8 mouse cellular contexts compared by ENCODE assay signal in the genomic region with DNA sequence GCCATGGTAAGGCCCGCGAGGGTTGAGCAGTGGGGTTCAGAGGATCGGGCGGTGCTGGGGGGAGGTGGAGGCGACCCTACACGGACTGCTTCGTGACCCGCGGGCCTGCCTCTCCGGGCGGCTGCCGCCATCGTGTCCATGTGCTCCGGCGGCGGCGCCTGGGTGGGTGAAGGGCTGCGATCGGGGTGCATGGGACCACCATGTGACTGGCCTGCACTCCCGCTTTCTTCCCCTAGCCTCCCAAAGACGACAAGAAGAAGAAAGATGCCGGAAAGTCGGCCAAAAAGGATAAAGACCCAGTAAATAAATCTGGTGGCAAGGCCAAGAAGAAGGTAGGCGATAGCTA. TPM values are rescaled to one million over a fixed set of nuclear protein-coding genes. Genes with fewer than 3 reads are reported as not detected.
DNase-seq lines count a peak whose midpoint lies in the region; ATAC-seq and TF ChIP-seq lines count a peak whose summit lies in the region.

No protein-coding gene starts in this region.

- H3K36me3 ChIP-seq in heart, embryonic 15.5 days = peaks cover 70% of the 10 kb centered on the region
- peaks cover 74% of the 10 kb centered on the region for H3K36me3 ChIP-seq in G1E (replicated peaks)
- H3K36me3 ChIP-seq in forebrain, postnatal 0 days (ENCODE audit: insufficient read depth) = peaks cover 54% of the 10 kb centered on the region
- peaks cover 75% of the 10 kb centered on the region for H3K36me3 ChIP-seq in midbrain, embryonic 10.5 days

- peak overlapping the region; percentile 93 for H3K4me3 ChIP-seq in heart, embryonic 15.5 days
- H3K4me3 ChIP-seq in G1E (ENCODE audit: low read depth, low read length) = peak overlapping the region; percentile 84
- peak overlapping the region; percentile 77 for H3K4me3 ChIP-seq in forebrain, postnatal 0 days (ENCODE audit: low read depth, low read length)
- peak overlapping the region; percentile 93 for H3K4me3 ChIP-seq in midbrain, embryonic 10.5 days

- H3K4me2 ChIP-seq in heart, embryonic 15.5 days = peak overlapping the region; percentile 66
- peak overlapping the region; percentile 76 for H3K4me2 ChIP-seq in forebrain, postnatal 0 days (ENCODE audit: low read depth)

- TF ChIP-seq CTCF in G1E (IDR thresholded peaks at IDR 0.05; ENCODE audit: low read depth, low read length) = no peak
- no peak for TF ChIP-seq CTCF in forebrain, postnatal 0 days (IDR thresholded peaks at IDR 0.05; ENCODE audit: low read depth)

- peak overlapping the region; percentile 98 for H3K27ac ChIP-seq in heart, embryonic 15.5 days
- peak overlapping the region; percentile 97 for H3K27ac ChIP-seq in forebrain, postnatal 0 days (ENCODE audit: low read depth, low read length)
- H3K27ac ChIP-seq in midbrain, embryonic 10.5 days (replicated peaks) = peak overlapping the region; percentile 94

- H3K4me1 ChIP-seq in heart, embryonic 15.5 days (replicated peaks) = peaks cover 19% of the 10 kb centered on the region
- peaks cover 56% of the 10 kb centered on the region for H3K4me1 ChIP-seq in G1E (ENCODE audit: insufficient read depth, low read depth, low read length)
- peaks cover 7% of the 10 kb centered on the region; the same call in 1 of the 2 replicates for H3K4me1 ChIP-seq in forebrain, postnatal 0 days (ENCODE audit: insufficient read depth)
- peaks cover 29% of the 10 kb centered on the region for H3K4me1 ChIP-seq in midbrain, embryonic 10.5 days

- no peaks in the 10 kb centered on the region for H3K27me3 ChIP-seq in heart, embryonic 15.5 days
- H3K27me3 ChIP-seq in G1E (ENCODE audit: insufficient read depth, low read length) = no peaks in the 10 kb centered on the region
- no peaks in the 10 kb centered on the region for H3K27me3 ChIP-seq in forebrain, postnatal 0 days (ENCODE audit: insufficient read depth, low read length)
- no peaks in the 10 kb centered on the region for H3K27me3 ChIP-seq in midbrain, embryonic 10.5 days (ENCODE audit: low read depth, poor library complexity, severe bottlenecking)

- DNase-seq in heart, adult 11 months = no peak
- no peak for DNase-seq in G1E (ENCODE audit: low spot score)
- DNase-seq in forebrain, postnatal 0 days = no peak
- DNase-seq in midbrain, embryonic 10.5 days (ENCODE audit: low spot score) = no peak
- DNase-seq in embryo, embryonic 10 days (ENCODE audit: low spot score) = no peak
- DNase-seq in retina, postnatal 1 day = no peak
- DNase-seq in kidney, adult 18-20 months = no peak

- no peak; the same call in 1 of the 2 replicates for ATAC-seq in heart, embryonic 15.5 days (replicated peaks; ENCODE audit: insufficient number of reproducible peaks, insufficient read depth, low FRiP score, low read depth)
- no peak for ATAC-seq in G1E (ENCODE audit: extremely low read depth, insufficient number of reproducible peaks, low FRiP score, poor library complexity, severe bottlenecking)
- peak; percentile 42 for ATAC-seq in forebrain, postnatal 0 days

- H3K9ac ChIP-seq in heart, embryonic 15.5 days = peak overlapping the region; percentile 90
- H3K9ac ChIP-seq in forebrain, postnatal 0 days = peak overlapping the region; percentile 82

- 0% methylated on average over 24 of the region's 24 CpGs for WGBS in heart, embryonic 15.5 days
- 2% methylated on average over 24 of the region's 24 CpGs for WGBS in forebrain, postnatal 0 days
- under 1% methylated on average over 24 of the region's 24 CpGs for WGBS in midbrain, embryonic 10.5 days

- H3K9me3 ChIP-seq in heart, embryonic 15.5 days (replicated peaks) = no peaks in the 10 kb centered on the region
- H3K9me3 ChIP-seq in G1E (replicated peaks) = no peaks in the 10 kb centered on the region
- H3K9me3 ChIP-seq in forebrain, postnatal 0 days (ENCODE audit: low read length) = no peaks in the 10 kb centered on the region
- no peaks in the 10 kb centered on the region for H3K9me3 ChIP-seq in midbrain, embryonic 10.5 days (replicated peaks)

RNA-seq across cellular contexts. Expression of gene Trappc4, which starts 0.3 kb away (rescaled TPM):
- 78.6 and 87.4 TPM in 2 replicates for polyA plus RNA-seq in heart, embryonic 15.5 days (2015; fragmentation: Nextera tagmentation; extraction: Ambion mirVana)
- 31.8 and 52.9 TPM in 2 replicates for total RNA-seq in G1E (2014; fragmentation: Nextera tagmentation)
- 69.1 and 71.4 TPM in 2 replicates for total RNA-seq in G1E (2017)
- polyA plus RNA-seq in G1E (2012) = 6.3 and 9.6 TPM in 2 replicates
- total RNA-seq in forebrain, postnatal 0 days (2014; rRNA removed) = 195 and 237 TPM in 2 replicates
- 369 and 397 TPM in 2 replicates for polyA plus RNA-seq in forebrain, postnatal 0 days (2015; fragmentation: Nextera tagmentation; extraction: Ambion mirVana)
- 216 and 244 TPM in 2 replicates for polyA plus RNA-seq in midbrain, embryonic 10.5 days (2016; fragmentation: Nextera tagmentation; extraction: Ambion mirVana)

RNA-seq across cellular contexts. Expression of gene Rps25, which starts 0.8 kb away (rescaled TPM):
- polyA plus RNA-seq in heart, embryonic 15.5 days (2015; fragmentation: Nextera tagmentation; extraction: Ambion mirVana) = 902 and 1,114 TPM in 2 replicates
- 661 and 718 TPM in 2 replicates for total RNA-seq in G1E (2014; fragmentation: Nextera tagmentation)
- total RNA-seq in G1E (2017) = 2,498 and 2,521 TPM in 2 replicates
- polyA plus RNA-seq in G1E (2012) = 230 and 272 TPM in 2 replicates
- total RNA-seq in forebrain, postnatal 0 days (2014; rRNA removed) = 704 and 1,244 TPM in 2 replicates
- 1,723 and 2,412 TPM in 2 replicates for polyA plus RNA-seq in forebrain, postnatal 0 days (2015; fragmentation: Nextera tagmentation; extraction: Ambion mirVana)
- polyA plus RNA-seq in midbrain, embryonic 10.5 days (2016; fragmentation: Nextera tagmentation; extraction: Ambion mirVana) = 1,926 and 2,208 TPM in 2 replicates

RNA-seq across cellular contexts. Expression of gene Ccdc84, which starts 10.6 kb away (rescaled TPM):
- polyA plus RNA-seq in heart, embryonic 15.5 days (2015; fragmentation: Nextera tagmentation; extraction: Ambion mirVana) = 18.3 and 23.5 TPM in 2 replicates
- 32.2 and 34.4 TPM in 2 replicates for total RNA-seq in G1E (2014; fragmentation: Nextera tagmentation)
- total RNA-seq in G1E (2017) = 23.7 and 25.1 TPM in 2 replicates
- 10.2 and 10.4 TPM in 2 replicates for polyA plus RNA-seq in G1E (2012)
- 24.4 and 24.5 TPM in 2 replicates for total RNA-seq in forebrain, postnatal 0 days (2014; rRNA removed)
- polyA plus RNA-seq in forebrain, postnatal 0 days (2015; fragmentation: Nextera tagmentation; extraction: Ambion mirVana) = 20.1 and 25.2 TPM in 2 replicates
- polyA plus RNA-seq in midbrain, embryonic 10.5 days (2016; fragmentation: Nextera tagmentation; extraction: Ambion mirVana) = 25.4 and 29.9 TPM in 2 replicates

RNA-seq across cellular contexts. Expression of gene Slc37a4, which starts 11.1 kb away (rescaled TPM):
- 31.4 and 33.8 TPM in 2 replicates for polyA plus RNA-seq in heart, embryonic 15.5 days (2015; fragmentation: Nextera tagmentation; extraction: Ambion mirVana)
- total RNA-seq in G1E (2014; fragmentation: Nextera tagmentation) (10.0 and 16.0 TPM in 2 replicates), G1E (2017) (24.4 and 31.7 TPM in 2 replicates)
- polyA plus RNA-seq in G1E (2012) = 10.4 and 11.8 TPM in 2 replicates
- 51.6 and 69.5 TPM in 2 replicates for total RNA-seq in forebrain, postnatal 0 days (2014; rRNA removed)
- polyA plus RNA-seq in forebrain, postnatal 0 days (2015; fragmentation: Nextera tagmentation; extraction: Ambion mirVana) = 32.3 and 39.4 TPM in 2 replicates
- 17.2 and 20.5 TPM in 2 replicates for polyA plus RNA-seq in midbrain, embryonic 10.5 days (2016; fragmentation: Nextera tagmentation; extraction: Ambion mirVana)

RNA-seq across cellular contexts. Expression of gene Hyou1, which starts 28.4 kb away (rescaled TPM):
- 14.3 and 18.1 TPM in 2 replicates for polyA plus RNA-seq in heart, embryonic 15.5 days (2015; fragmentation: Nextera tagmentation; extraction: Ambion mirVana)
- total RNA-seq in G1E (2014; fragmentation: Nextera tagmentation) (51.8 and 55.8 TPM in 2 replicates), G1E (2017) (31.2 and 36.6 TPM in 2 replicates)
- polyA plus RNA-seq in G1E (2012) = 21.1 and 27.9 TPM in 2 replicates
- total RNA-seq in forebrain, postnatal 0 days (2014; rRNA removed) = 51.8 and 59.0 TPM in 2 replicates
- polyA plus RNA-seq in forebrain, postnatal 0 days (2015; fragmentation: Nextera tagmentation; extraction: Ambion mirVana) = 14.0 and 17.4 TPM in 2 replicates
- 40.2 and 42.1 TPM in 2 replicates for polyA plus RNA-seq in midbrain, embryonic 10.5 days (2016; fragmentation: Nextera tagmentation; extraction: Ambion mirVana)
